Mouse (Mus musculus) neural tube, embryonic 14.5 days (tissue): Measurements from ENCODE around the gene Rexo2. TPM values are rescaled to one million over a fixed set of nuclear protein-coding genes. Genes with fewer than 3 reads are reported as not detected.

Source experiments
- ATAC-seq: fragments of 200-750 bp; cut with Nextera tagmentation; 2 replicates; pipeline ENCODE4 v1.8.0; 2017; ENCODE audit warnings: low read depth, mild to moderate bottlenecking, moderate TSS enrichment, moderate library complexity
- H3K27ac ChIP-seq: fragments of 300-500 bp; sonication (generic); 2 replicates; pipeline ENCODE4 v1.5.1; 2014; ENCODE audit warnings: low read depth, mild to moderate bottlenecking, control low read depth, low read length, moderate library complexity, mixed read lengths
- H3K27me3 ChIP-seq: fragments of 300-500 bp; sonication (generic); 2 replicates; pipeline ENCODE4 v1.6.1; 2014; ENCODE audit warnings: low read length; ENCODE audit not compliant: control insufficient read depth, insufficient read depth
- H3K36me3 ChIP-seq: fragments of 300-500 bp; sonication (generic); 2 replicates; pipeline ENCODE4 v1.6.1; 2014; ENCODE audit warnings: low read length, mixed read lengths; ENCODE audit not compliant: control insufficient read depth, insufficient read depth
- H3K4me1 ChIP-seq: fragments of 300-500 bp; sonication (generic); 2 replicates; pipeline ENCODE4 v1.6.1; 2014; ENCODE audit warnings: low read length; ENCODE audit not compliant: control insufficient read depth, insufficient read depth
- H3K4me2 ChIP-seq: fragments of 300-500 bp; sonication (generic); 2 replicates; pipeline ENCODE4 v1.6.1; 2014; ENCODE audit warnings: mild to moderate bottlenecking, low read depth, low read length, control low read depth
- H3K4me3 ChIP-seq: fragments of 300-500 bp; sonication (generic); 2 replicates; pipeline ENCODE4 v1.5.1; 2014; ENCODE audit warnings: low read depth, low read length, control low read depth, mixed read lengths
- H3K9ac ChIP-seq: fragments of 300-500 bp; sonication (generic); replicated peaks from 2 replicates; pipeline ENCODE4 v1.6.1; 2014; ENCODE audit warnings: low read depth, mild to moderate bottlenecking, control low read depth, low read length, mixed read lengths
- H3K9me3 ChIP-seq: fragments of 300-500 bp; sonication (generic); 2 replicates; pipeline ENCODE4 v1.6.1; 2016; ENCODE audit warnings: low read length; ENCODE audit not compliant: control insufficient read depth
- WGBS: fragments of 180-500 bp; shearing (Covaris S2); extraction: QIAGEN DNeasy Blood & Tissue Kit; methylation state at CpG from one replicate; pipeline ENCODE4 v1.1.7; 2014; 5-methylcytosine and 5-hydroxymethylcytosine counted together
- microRNA-seq: library from miRNA; unstranded; fragments of <30 nt; microRNA quantifications from one replicate; pipeline ENCODE4, GENCODE M21; 2016
- polyA plus RNA-seq: library from polyadenylated mRNA; unstranded; fragments of >200 nt; fragmentation: Nextera tagmentation; extraction: Ambion mirVana; gene quantifications from 2 replicates; pipeline ENCODE4 v1.2.1, GENCODE M21; 2014

Rexo2 gene
- polyA plus RNA-seq, 1 experiment from 2014 or later, result 87.1 TPM

DNA sequence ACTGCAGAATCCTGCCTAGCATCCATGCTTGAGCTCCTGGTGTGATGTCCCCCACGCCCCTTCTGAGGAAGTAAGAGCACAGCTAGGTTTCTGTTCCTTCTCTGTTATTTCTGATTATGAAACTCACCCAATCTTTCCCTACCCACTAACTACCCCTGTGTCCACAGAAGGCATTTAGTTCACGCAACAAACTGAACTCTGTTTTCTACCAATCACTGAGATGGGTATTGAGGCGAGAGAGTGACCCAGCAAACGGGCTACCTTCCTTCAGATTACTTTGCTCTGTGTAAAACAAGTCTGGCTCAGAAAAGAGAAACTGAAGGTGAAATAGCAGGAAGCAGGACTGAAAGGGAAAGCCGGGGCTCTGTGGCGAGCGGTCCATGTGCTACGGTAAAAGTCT lies 58.0 kb downstream of the Rexo2 start:
- H3K4me1 ChIP-seq, result no peaks in the 10 kb centered on the region
- H3K4me3 ChIP-seq, result no peak overlapping the region
- no peaks in the 10 kb centered on the region for H3K9me3 ChIP-seq
- no peak overlapping the region for H3K27ac ChIP-seq
- H3K27me3 ChIP-seq, result no peaks in the 10 kb centered on the region
- no peak overlapping the region for H3K9ac ChIP-seq
- no peaks in the 10 kb centered on the region for H3K36me3 ChIP-seq
- no peak overlapping the region for H3K4me2 ChIP-seq
- 87% methylated on average over 8 of the region's 8 CpGs for WGBS
- ATAC-seq, result no peak

- Histone ChIP-seq H3K36me3 (no peaks in the 10 kb centered on the region), H3K9ac (no peak overlapping the region), H3K27ac (no peak overlapping the region), H3K4me3 (no peak overlapping the region), H3K4me2 (no peak overlapping the region), H3K4me1 (no peaks in the 10 kb centered on the region), H3K27me3 (no peaks in the 10 kb centered on the region), H3K9me3 (no peaks in the 10 kb centered on the region)
- no peak for ATAC-seq
- WGBS, result 90% methylated on average over 2 of the region's 2 CpGs
Observed at GRCm38 (mm10) chr9:48421561-48421960, 58.9 kb downstream of the Rexo2 start.

- H3K4me1 ChIP-seq, result no peaks in the 10 kb centered on the region
- H3K4me2 ChIP-seq, result no peak overlapping the region
- H3K36me3 ChIP-seq, result no peaks in the 10 kb centered on the region
- ATAC-seq, result no peak
- WGBS, result 75% methylated on average over 2 of the region's 2 CpGs
- no peak overlapping the region for H3K9ac ChIP-seq
- H3K9me3 ChIP-seq, result no peaks in the 10 kb centered on the region
- no peak overlapping the region for H3K4me3 ChIP-seq
- no peaks in the 10 kb centered on the region for H3K27me3 ChIP-seq
- no peak overlapping the region for H3K27ac ChIP-seq
Observed at GRCm38 (mm10) chr9:48421029-48421428, 59.4 kb downstream of the Rexo2 start.

DNA sequence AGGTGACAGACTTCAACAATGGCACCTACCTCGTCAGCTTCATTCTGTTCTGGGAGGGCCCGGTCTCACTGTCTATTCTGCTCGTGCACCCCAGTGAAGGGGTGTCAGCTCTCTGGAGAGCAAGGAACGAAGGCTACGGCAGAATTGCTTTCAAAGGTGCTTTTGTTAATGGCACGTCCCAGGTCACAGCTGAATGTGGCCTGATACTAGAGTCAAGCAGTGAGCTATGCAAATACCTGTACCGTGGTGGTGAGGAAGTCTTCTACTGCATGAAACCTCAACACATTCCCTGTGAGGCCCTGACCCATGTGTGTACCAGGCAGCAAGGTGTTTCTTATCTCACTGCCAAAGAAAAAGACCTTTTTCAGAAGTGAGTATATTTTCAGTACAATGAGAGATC lies 60.0 kb downstream of the Rexo2 start:
- 76% methylated on average over 7 of the region's 7 CpGs for WGBS
- Histone ChIP-seq H3K9ac (no peak overlapping the region), H3K36me3 (no peaks in the 10 kb centered on the region), H3K27me3 (no peaks in the 10 kb centered on the region), H3K4me2 (no peak overlapping the region), H3K9me3 (no peaks in the 10 kb centered on the region), H3K4me1 (no peaks in the 10 kb centered on the region), H3K4me3 (no peak overlapping the region), H3K27ac (no peak overlapping the region)
- ATAC-seq, result no peak

DNA sequence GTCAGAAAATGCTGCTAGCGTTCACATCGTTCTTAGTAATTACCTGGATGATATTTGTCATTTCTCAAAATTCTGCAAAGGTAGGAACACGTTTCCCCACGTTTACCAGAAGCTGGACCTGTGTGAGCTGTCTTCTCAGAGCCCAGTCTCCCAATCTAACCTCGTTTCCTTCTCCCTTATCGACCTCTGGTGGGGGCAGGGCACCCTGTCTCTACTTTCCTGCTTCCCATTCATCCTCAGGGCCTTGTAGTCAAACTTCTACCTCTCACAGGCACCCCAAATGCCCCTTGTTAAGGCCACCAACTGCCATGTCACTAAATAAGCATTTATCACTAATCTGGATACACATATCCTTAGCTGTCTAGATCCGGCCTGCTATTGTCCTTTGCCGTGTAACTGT lies 61.6 kb downstream of the Rexo2 start:
- no peak for ATAC-seq
- H3K9me3 ChIP-seq, result no peaks in the 10 kb centered on the region
- H3K27me3 ChIP-seq, result no peaks in the 10 kb centered on the region
- H3K4me3 ChIP-seq, result no peak overlapping the region
- no peak overlapping the region for H3K4me2 ChIP-seq
- no peaks in the 10 kb centered on the region for H3K4me1 ChIP-seq
- no peak overlapping the region for H3K27ac ChIP-seq
- WGBS, result 82% methylated on average over 8 of the region's 8 CpGs
- no peaks in the 10 kb centered on the region for H3K36me3 ChIP-seq
- no peak overlapping the region for H3K9ac ChIP-seq

Small RNA genes within 50 kb of the gene (microRNA-seq; reads per million reads assigned to microRNA genes)
- gene Gm23653, result not detected

Other genes starting within 250 kb of the Rexo2 start
- 0.77 and 1.2 TPM in 2 replicates for gene Nxpe2, start 127.2 kb downstream of the Rexo2 start, polyA plus RNA-seq
- gene Rbm7, start 14.7 kb upstream of the Rexo2 start, polyA plus RNA-seq, result 90.5 and 104 TPM in 2 replicates
- 26.5 TPM in 2 replicates for gene Gm5617, start 14.8 kb upstream of the Rexo2 start, polyA plus RNA-seq
- gene Nnmt, start 124.5 kb upstream of the Rexo2 start, polyA plus RNA-seq, result 0.44 TPM in 1 of 2 replicates, not detected in the other